Mouse (Mus musculus): ENCODE measurements around the gene Ercc6. TPM values are rescaled to one million over a fixed set of nuclear protein-coding genes. Genes with fewer than 3 reads are reported as not detected.

The Ercc6 gene
- total RNA-seq, 4 experiments from 2014 or later, result 18.4 to 20.7 (median 19.3) TPM

DNA sequence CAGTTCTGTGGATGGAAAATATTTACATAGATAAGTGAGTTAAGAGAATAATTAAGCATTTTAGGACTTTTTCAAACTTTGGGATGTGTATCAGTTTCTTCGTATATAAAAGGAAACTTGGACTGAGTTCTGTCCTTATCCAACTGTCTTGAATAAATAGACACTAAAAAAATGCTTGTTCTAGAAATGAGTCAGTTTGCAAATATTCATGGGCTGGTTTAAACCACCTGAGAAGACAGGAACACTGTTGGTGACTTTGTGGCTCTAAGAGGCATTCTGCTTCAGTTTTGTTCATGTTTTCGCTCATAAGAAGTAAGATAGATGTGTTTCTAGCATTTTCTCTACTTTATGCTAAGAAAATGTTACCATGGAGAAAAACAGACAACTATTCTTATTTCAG is 5.2 kb downstream of the Ercc6 start:
- no peak for DNase-seq (ENCODE audit: low spot score in 2 of 2)

DNA sequence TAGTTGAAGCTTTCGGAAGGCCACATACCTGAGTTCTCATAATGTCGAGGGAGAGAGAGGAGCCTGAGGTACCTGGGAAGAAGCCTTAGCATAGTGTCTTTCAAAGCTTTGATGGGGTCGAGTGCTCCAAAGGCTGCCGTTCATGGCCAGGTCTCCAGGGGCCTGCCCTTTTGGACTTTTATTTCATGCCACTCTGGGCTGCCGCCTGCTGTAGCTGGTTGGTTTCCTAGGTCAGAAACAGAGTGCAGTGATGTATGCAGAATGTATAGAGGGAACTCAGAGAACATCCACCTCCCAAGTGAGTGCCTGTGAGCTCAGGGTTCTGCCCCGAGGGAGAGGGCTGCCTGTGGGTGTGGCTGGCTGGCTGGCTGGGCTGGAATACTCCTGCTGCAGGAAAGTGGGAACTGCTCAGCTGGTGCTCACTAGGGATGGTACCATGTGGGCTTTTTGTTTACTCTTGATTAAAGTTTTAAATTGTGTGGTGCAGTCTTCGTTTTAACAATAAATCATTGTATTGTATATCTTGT is 7.1 kb downstream of the Ercc6 start:
- DNase-seq (ENCODE audit: low spot score in 2 of 2), result no peak

DNA sequence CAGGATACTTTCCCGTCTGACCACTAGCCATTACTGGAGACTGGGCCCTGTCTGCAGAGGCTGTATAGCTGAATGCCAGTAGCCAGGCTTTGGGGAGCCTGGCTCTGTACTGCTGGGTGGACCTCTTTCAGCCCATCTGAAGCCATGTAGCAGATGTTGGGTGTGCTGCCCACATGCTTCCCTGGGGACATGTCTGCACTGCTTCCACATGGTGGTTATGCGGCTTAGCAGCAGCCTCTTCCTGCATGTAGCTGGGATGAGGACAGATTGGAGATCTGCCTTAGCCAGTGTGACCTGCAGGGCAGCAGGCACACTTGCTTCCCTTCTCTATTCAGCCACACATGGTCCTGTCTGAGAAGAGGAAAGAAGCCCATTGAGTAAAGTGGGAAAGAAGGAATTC is 9.0 kb downstream of the Ercc6 start:
- no peak for DNase-seq (ENCODE audit: low spot score in 2 of 2)

DNA sequence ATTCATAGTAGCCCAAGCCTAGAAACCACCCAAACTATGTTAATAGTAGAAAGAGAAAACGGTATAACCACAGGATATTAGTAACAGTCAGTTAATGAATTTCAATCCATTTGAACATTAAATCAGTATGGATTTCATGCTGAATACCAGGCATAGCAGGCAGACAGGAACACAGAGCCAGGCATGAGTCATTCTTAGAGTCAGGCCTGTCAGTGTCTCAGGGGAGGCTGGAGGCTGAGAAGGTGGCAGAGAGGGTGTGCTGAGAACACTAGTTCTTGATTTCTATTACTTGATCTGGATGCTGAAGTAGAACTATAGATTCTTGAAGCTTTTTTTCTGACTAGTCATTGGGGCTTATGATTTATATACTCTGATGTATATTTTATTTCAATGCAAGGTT is 10.8 kb downstream of the Ercc6 start:
- no peak for DNase-seq (ENCODE audit: low spot score in 2 of 2)

DNA sequence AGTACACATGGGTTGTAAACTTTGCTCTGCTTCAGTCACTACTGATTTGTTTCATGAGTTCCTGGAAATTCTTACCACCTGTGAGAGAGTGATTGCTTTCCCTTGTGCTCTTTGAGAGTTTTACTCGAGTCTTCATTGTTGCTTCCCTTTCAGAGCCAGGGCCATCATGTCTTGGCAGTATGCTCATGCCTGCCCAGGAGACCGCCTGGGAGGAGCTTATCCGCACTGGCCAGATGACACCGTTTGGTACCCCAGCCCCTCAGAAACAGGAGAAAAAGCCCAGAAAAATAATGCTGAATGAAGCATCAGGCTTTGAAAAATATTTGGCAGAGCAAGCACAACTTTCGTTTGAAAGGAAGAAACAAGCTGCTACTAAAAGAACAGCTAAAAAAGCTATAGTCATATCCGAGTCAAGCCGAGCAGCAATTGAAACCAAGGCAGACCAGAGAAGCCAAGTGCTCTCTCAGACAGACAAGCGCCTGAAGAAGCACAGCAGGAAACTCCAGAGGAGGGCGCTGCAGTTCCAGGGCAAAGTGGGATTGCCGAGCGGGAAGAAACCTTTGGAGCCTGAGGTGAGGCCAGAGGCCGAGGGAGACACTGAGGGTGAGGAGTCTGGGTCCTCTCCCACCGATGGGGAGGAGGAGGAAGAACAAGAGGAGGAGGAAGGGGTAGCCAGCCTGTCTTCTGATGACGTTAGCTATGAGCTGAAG is 12.8 kb downstream of the Ercc6 start:
- DNase-seq (ENCODE audit: low spot score in 2 of 2), result no peak

DNA sequence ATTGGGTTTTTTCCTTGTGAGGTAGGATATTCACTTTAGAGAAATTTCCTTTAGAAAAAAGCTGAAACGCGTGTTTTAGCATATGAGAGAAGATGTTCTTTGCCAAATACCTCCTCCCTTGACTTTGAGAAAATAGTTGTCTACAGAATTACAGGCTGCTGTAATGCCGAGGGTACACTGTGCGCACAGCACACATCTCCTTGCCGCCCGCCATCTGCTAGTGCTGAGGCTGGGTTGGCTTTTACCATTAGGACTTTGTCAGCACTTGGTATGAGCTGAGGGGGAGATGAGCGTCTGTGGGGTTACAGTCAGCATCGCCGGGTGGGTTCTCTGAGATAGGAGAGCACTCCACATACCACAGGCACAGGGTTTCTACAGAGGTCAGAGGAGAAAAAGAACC is 13.9 kb downstream of the Ercc6 start:
- DNase-seq (ENCODE audit: low spot score in 2 of 2), result no peak

DNA sequence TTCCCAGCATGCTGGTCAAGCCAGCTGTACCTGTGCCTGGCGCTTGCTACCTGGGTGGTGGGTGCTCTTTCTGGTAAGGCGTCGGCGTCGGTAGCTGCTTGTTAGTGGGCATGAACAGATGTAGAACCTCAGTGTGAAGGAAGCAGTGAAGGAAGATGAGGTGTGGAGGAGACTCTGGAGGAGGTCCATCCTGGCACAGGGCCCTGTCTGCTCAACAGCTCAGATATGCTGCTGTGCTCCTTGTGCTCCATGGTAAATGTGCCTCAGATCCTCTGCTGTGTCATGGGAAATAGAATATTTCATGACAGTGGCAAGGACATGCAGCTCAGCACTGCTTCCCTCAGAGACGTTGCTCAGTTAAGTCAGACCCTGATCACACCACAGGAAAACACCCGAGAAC is 15.7 kb downstream of the Ercc6 start:
- peak in 1 of 2 experiments; percentile 84 for DNase-seq (ENCODE audit: low spot score in 2 of 2)

DNA sequence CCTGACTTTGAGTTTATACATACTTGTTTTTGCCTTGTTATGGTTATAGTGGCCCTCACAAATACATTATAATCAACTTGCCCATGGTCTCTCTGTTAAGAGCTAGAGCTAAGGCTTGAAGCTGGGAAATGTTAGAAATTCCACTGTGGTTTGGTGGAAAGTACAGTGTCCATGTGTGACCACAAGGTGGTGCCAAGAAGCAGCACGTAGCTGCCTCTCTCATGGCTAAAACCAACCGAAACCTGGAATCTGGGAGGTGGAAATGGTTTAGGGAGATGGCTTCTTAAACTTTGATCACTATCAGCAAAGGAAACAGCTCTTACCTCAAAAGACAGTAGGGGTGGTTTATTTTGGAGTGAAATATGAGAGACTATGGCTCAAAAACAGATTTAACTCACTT is 17.6 kb downstream of the Ercc6 start:
- DNase-seq (ENCODE audit: low spot score in 2 of 2), result no peak

DNA sequence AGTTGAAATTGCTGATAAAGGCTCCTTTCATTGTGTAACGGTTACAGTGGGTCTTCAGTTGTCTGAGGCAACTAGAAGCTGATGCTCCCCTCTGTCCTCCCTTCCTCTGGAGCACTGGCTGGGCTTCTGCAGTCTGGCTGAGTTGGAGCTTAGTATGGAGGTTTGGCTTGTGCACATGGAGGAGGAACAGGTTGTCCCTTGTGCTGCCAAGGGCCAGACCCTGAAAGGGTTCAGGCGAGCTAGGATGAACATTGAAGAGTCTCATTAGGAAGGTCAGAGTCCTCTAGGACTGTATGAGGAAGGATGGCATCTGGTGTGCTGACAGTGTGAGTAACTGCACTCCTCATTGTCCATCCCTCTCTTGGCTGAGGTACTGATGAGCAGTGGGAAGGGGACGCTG is 18.1 kb downstream of the Ercc6 start:
- no peak for DNase-seq (ENCODE audit: low spot score in 2 of 2)

DNA sequence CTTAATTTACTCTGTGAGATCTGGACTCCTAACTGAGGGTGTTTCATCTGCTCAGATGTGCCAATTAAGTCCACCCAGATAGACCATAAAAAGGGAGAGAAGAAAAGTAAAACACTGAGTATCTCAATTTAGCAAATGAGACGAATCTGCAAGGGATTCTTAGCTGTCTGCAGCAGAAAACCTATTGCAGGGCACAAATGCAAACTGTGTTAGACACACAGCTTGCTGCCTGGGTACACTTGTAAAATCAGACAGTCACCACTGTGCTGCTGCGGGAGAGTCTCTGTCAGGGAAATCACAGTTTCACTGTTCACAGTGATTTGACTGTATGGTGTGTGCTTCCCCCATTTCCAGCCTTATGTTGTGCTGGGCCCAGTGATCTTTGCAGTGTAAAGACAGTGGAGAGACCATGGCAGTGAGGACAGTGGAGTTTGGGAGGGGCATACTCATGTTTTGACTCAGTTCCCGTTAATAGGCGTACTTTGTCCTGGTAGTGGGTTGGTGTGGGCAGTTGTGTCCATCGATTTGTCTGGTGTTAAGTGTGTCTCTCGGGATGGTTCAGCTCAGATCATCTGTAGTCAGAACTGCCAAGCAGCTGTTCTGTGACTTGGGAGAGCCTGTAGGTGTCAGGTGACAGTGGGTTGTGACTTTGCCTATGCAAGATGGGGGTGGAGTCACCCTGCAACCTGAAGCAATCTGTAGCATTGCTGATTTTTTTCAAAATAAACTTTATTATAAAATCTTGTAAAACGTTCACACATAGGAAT is 19.2 kb downstream of the Ercc6 start:
- no peak for DNase-seq (ENCODE audit: low spot score in 2 of 2)

DNA sequence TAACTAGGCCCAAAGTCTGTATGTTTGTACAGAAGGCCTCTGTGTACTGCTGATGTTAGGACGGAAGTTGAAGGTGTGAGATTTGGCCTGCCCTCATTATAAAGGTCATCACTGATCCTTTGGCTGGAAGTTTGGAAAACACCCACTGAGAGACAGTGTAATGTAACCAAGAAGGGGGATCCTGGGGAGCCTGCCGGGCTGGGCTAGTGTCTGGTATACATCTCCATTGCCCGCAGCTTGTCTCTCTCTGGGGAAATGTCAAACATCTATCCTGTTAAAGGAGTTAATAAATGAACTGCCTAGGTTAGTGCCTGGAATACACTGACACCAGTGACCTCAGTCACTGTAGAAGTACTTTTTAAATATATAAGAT is 19.8 kb downstream of the Ercc6 start:
- no peak for DNase-seq (ENCODE audit: low spot score in 2 of 2)

DNA sequence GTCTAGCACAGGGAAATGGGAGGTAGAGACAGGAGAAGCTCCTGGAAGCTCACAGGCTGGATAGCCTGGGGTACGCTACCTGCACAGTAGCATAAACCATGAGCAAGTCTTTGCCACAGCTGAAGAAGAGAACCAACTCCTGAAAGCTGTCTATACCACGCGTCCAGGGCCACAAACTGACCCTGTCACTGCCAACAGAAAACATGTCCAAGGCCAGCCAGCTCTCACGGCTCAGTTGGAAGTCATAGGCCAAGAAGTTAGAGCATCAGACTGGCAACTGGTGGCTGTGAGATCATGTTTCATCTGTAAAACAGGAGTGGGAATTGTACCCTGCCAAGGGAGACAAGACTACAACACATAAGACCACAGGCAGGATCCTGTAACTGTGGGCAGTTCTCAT is 20.3 kb downstream of the Ercc6 start:
- DNase-seq (ENCODE audit: low spot score in 2 of 2), result no peak

DNA sequence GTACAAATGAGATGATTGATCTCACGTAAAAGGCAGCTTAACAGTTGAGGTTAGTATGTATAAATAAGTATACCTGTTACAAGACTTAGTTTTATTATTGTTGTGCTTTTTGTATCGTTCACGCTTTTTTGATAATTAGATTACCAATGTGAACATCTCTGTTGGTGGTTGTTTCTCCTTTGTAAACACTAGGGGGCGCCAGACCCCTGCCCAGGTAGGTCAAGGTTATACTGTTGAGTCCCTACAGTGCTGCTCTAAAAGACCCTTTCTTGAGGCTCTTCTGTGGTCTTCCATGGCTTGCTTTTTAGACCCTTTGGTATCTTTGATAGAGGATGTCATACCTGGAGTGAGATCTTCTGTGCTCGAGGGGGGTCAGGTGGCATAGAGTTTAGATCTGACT is 20.8 kb downstream of the Ercc6 start:
- DNase-seq (ENCODE audit: low spot score in 2 of 2), result no peak

DNA sequence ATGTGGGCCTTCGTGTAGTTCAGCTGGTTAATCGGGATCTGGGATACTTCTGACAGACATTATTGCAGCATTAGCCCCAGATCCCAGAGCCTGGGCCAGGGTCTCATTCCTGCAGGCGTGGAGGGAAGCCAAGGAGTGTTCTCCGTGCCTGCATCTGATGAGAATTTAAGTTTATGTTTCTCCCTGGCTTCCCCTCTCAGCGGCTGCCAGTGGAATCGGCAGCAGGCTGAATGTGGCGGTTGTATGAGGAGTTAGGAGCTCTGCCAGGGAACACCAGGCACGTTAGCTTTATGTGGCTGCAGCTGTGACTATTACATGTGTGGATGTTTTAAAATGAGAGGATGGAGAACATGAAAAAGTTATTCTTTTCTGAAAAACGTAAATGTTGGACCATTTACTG is 23.4 kb downstream of the Ercc6 start:
- no peak for DNase-seq (ENCODE audit: low spot score in 2 of 2)

DNA sequence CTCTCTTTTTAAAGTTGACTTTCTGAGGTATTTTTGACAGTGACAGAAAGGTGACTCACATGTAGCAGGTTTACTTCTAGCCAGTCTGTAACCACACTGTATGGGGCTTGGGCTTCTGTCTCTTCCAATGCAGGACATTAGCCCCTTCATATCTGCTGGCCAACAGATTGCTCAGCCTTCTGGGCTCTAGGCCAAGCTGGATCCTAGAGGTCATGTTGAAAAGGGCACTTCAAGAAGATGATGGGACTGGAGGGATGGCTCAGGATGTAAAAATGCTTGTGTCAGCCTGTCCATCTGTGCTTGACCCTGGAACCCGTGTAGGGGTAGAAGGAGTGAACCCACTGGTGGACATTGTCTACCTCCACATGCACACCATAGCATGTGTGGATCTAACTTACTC is 24.8 kb downstream of the Ercc6 start:
- DNase-seq (ENCODE audit: low spot score in 2 of 2), result no peak

DNA sequence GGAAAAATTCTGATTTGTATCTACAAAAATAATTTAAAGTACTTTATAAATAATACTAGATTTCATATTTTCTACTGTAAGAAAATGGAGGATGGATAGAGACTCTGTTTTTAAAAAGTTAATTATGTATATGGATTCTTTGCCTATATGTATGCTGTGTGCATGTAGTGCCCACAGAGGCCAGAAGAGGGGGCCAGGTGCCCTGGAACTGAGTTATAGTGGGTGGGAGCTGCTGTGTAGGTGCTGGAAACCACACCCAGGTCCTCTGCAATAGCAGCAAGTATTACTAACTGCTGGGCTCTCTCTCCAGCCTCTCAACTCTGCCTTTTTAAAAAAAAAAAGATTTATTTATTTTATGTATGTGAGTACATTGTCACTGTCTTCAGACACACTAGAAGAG is 29.8 kb downstream of the Ercc6 start:
- DNase-seq (ENCODE audit: low spot score in 2 of 2), result no peak

DNA sequence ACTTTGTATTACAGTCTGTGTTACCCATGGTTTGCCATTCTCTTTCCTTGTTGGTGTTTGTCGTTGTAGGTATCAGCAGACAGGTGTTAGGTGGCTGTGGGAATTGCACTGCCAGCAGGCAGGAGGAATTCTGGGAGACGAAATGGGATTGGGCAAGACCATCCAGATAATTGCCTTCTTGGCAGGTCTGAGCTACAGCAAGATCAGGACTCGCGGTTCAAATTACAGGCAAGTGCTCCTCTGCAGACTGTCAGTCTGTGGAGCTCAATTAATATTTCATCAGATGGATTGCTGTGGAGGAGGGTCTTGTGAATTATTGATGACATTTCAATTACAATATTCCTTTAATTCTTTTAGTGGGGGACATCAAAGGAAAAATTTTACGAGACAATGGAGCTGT is 33.4 kb downstream of the Ercc6 start:
- no peak for DNase-seq (ENCODE audit: low spot score in 2 of 2)

DNA sequence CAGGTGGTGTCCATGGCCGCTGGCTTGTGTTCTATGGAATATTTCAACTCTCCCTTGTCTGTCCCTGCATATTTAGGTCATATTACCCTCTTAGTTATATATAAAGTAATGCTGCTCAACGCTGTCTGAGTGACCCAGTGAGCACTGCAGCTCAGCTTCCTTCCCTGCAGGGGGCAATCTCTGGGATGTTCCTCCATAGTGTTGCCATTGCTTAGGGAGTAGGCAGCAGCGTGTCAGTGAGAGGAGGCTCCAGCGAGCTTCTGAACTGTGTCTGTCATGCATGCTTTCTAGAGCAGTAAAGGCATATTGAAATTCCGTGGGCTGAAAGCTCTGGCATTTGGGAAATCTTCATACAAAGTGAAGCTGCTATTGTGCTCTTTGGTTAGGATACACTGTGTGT is 38.5 kb downstream of the Ercc6 start:
- DNase-seq (ENCODE audit: low spot score in 2 of 2), result no peak

DNA sequence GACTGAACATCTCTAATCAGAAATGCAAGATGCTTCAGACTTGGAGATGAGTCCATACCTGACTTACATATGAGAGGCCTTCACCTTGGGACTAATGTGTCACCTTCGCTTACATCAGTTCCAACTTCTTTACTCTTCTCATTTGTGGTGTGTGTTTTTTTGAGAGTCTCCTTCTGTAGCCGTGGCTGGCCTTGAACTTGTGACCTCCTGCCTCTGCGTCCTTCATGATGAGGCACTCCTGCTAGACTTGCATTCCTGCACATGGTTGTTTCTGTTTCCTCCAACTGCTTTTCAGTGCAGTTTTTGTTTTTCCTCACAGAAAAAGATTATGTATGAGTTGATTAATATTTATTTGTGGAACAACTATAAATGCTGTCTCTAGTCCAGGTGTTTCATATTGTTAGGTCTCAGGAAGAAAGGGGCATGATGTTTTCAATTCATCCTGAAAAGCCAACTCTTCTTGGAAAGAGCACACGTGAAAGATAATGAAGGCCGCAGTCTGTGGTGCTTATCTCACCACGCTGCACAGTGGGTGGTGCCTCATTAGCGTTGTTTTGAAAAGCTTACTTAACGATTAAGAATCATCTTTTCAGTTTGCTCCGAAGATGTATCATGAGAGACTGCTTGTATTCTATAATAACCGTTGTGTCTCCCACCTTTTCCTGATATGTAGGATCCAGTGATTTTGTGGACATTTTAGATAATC is 40.0 kb downstream of the Ercc6 start:
- no peak for DNase-seq (ENCODE audit: low spot score in 2 of 2)

DNA sequence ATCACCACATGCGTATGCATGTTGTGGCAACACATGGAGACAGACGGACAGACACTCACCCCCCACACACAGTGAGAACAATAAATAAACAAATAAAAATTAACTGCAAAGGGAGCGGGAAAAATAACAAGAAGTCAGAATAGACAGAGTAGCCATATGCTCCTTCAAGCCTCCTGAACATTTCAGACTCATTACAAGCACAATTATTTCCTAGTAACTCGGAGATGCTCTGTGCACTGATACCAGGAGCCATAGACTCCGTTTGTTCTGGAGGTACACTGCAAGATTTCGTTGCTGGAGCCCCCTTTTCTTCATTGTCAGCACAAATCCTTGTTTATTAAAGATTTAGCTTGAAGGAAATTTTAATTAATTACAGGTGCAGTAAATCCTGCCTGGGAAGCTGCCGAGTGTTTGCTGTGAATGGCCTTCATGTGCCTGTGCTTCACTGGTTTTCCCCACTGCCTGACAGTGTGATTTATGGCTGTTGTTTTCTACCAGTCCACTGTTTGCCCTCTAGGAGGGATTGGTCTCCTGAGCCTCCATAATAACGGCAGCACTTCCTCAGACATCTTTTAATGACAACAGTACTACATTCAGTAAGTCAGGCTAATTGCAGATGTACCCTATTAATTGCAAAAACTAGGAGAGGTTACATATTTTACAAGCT is 41.7 kb downstream of the Ercc6 start:
- no peak for DNase-seq (ENCODE audit: low spot score in 2 of 2)

DNA sequence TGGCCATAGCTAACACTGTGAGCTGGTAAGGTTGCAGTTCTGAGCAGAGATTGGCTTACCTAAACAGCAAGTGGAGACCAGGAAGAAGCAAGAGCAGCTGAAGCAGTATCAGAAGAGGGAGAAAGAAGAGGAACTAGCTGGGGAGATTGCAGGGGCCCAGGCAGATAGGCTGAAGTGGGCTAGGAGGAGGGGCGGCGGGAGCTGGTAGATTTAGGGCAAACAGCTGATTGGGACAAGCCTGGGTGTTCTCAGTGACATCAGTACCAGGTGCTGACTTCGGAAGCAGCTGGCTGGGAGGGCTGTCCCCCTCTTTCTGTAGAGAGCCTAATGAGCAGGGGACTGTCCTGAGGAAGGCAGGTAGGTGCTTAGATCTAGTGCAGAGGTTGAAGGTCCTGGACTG is 48.1 kb downstream of the Ercc6 start:
- DNase-seq (ENCODE audit: low spot score in 2 of 2), result no peak

DNA sequence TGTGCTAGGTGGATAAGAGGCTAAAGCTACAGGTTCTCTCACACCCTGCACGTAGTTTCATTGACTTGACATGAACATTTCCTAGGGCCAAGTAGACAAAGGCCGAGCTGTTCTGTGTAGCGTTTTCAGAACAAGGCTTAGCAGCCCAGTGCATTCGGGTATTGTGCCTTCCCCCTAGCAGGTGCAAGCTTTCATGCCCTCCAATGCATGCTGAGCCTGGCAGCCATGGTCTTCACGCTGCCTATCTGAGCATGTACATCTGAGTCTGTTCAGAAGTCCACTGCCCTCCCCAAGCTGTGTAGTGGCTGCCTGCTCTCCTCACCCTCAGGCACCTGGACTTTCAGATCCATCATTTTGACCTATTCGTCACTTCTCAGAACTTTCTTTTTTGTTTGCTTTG is 50.3 kb downstream of the Ercc6 start:
- DNase-seq (ENCODE audit: low spot score in 2 of 2), result no peak

Measured in left cerebral cortex, adult 8-10 months (tissue).